Mouse (Mus musculus) small intestine, adult 2 months (tissue): ENCODE results near the gene Tmem219. TPM values are rescaled to one million over a fixed set of nuclear protein-coding genes. Genes with fewer than 3 reads are reported as not detected.

ENCODE experiments used
- H3K27ac ChIP-seq: fragments of 200-500 bp; 2 replicates; pipeline ENCODE4 v1.5.1; 2012; ENCODE audit warnings: low read depth, low read length, control low read depth, inconsistent platforms; ENCODE audit not compliant: insufficient read depth
- H3K27me3 ChIP-seq: fragments of 200-500 bp; 2 replicates; pipeline ENCODE4 v1.6.1; 2012; ENCODE audit warnings: mild to moderate bottlenecking, moderate library complexity, low read length, inconsistent platforms; ENCODE audit not compliant: control insufficient read depth, insufficient read depth
- H3K36me3 ChIP-seq: fragments of 200-500 bp; 2 replicates; pipeline ENCODE4 v1.6.1; 2012; ENCODE audit warnings: mild to moderate bottlenecking, low read length, control low read depth, inconsistent platforms; ENCODE audit not compliant: control insufficient read depth, insufficient read depth
- H3K4me1 ChIP-seq: fragments of 200-500 bp; 2 replicates; pipeline ENCODE4 v1.6.1; 2012; ENCODE audit warnings: low read length, inconsistent platforms, mixed read lengths; ENCODE audit not compliant: control insufficient read depth, insufficient read depth, insufficient read length
- H3K4me3 ChIP-seq: fragments of 200-500 bp; 2 replicates; pipeline ENCODE4 v1.5.1; 2012; ENCODE audit warnings: low read depth, mild to moderate bottlenecking, control low read depth, inconsistent platforms, low read length, moderate library complexity
- CTCF ChIP-seq: fragments of 200-500 bp; IDR thresholded peaks from 2 replicates; pipeline ENCODE4 v1.5.1; 2012; ENCODE audit warnings: low read depth, mild to moderate bottlenecking, control low read depth, inconsistent platforms, low read length, moderate library complexity, mixed read lengths; ENCODE audit not compliant: insufficient replicate concordance, insufficient read length; ENCODE audit errors: extremely low read depth
- POLR2A ChIP-seq: fragments of 200-500 bp; IDR thresholded peaks from 2 replicates; pipeline ENCODE4 v1.6.1; 2012; ENCODE audit warnings: low read depth, mild to moderate bottlenecking, control low read depth, inconsistent platforms, low read length, moderate library complexity
- WGBS: fragments of 180-500 bp; shearing (Covaris S2); methylation state at CpG from one replicate; pipeline ENCODE4 v1.1.7; 2018; 5-methylcytosine and 5-hydroxymethylcytosine counted together
- polyA plus RNA-seq: library from polyadenylated mRNA; depleted of rRNA; stranded (reverse); fragments of >200 nt; gene quantifications from 2 replicates; pipeline ENCODE4 v1.2.3, GENCODE M21; 2012

Gene Tmem219
- polyA plus RNA-seq, 1 experiment: 143 TPM

DNA sequence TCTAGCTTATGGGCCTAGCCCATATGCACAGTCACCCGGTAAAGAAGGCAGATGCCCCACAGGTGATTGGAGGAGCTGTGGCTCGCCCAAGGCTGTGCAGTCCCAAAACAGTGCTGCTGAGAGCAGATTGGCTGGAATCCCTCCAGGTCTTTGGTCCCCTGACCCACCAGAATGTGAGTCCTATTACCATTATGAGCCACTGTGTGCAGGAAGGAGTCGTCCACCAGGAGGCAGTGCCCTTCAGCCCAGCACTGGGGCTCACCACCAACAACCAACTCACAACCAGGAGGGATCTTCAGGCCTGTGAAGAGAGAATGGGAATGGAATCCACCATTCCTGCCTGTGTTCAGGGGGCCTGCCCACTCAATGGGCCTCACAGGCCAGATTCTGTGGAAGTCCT, 23.8 kb upstream of the Tmem219 start:
- peaks cover 14% of the 10 kb centered on the region for H3K27me3 ChIP-seq
- no peak overlapping the region for H3K4me3 ChIP-seq
- TF ChIP-seq CTCF (peak; percentile 61; the same call in 1 of the 2 replicates), POLR2A (no peak)
- no peak overlapping the region for H3K27ac ChIP-seq
- peaks cover 11% of the 10 kb centered on the region; the same call in 1 of the 2 replicates for H3K36me3 ChIP-seq
- WGBS: 67% methylated on average over 3 of the region's 3 CpGs
- peaks cover 9% of the 10 kb centered on the region for H3K4me1 ChIP-seq

DNA sequence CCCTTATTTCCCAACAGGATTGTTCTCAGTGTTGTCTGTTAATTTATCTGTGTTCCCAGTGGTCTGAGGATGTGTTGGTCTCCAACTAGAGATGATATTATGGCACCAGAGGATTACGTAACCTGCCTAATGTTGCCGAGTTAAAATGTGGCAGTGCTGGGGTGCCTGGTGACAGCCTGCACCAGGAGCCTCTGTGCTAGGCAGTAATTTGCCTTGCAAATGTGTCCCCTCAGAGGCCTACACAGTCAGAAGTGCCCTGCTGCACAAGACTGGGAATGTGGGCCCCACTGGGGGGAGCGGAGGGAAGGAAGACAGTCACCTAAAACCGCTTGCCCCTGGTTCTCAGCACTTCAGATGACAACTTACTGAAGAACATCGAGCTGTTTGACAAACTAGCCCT, 19.1 kb upstream of the Tmem219 start:
- 82% methylated on average over 5 of the region's 5 CpGs for WGBS
- TF ChIP-seq CTCF (no peak), POLR2A (no peak)
- H3K4me1 ChIP-seq: peaks cover 8% of the 10 kb centered on the region
- H3K27me3 ChIP-seq: no peaks in the 10 kb centered on the region
- no peak overlapping the region for H3K4me3 ChIP-seq
- no peak overlapping the region for H3K27ac ChIP-seq
- H3K36me3 ChIP-seq: peaks cover 11% of the 10 kb centered on the region; the same call in 1 of the 2 replicates

DNA sequence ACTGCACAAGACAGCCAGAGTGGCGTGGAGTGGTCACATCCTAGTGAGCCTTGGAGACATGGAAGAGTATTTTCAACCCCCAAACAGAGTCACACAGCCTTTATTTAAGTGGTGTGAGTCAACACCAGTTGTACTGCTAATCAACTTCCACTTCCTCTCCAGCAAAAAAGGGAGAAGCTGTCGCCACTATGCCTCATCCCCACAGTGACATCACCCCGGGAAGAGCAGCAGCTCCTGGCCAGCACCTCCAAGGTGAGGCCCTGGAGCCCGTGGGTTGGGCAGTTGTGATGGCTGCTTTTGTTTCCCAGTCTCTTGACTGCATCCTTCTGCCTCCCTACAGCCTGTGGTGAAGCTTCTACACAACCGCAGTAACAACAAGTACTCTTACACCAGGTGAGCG, 18.5 kb upstream of the Tmem219 start:
- TF ChIP-seq POLR2A (no peak), CTCF (no peak)
- peaks cover 8% of the 10 kb centered on the region for H3K4me1 ChIP-seq
- no peaks in the 10 kb centered on the region for H3K27me3 ChIP-seq
- peaks cover 13% of the 10 kb centered on the region for H3K36me3 ChIP-seq
- H3K4me3 ChIP-seq: no peak overlapping the region
- no peak overlapping the region for H3K27ac ChIP-seq
- 44% methylated on average over 6 of the region's 6 CpGs for WGBS

DNA sequence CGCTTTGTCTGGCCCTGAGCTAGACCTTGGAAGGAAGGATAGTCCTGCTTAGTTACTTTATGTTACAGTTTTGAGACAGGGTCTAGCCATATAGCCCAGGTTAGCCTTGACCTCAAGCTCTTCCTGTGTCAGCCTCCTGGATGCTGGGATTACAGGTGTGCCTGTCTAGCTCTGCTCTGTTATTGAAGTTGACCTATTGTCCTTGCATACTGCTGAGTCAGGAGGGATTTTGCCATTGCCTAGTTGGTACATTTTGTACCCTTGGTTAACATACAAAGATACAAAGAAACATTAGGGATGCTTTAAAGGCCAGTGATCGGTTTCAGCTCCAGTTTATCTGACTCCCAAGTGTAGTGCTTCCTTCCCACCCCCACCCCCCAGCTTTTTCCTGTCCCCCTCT, 9.9 kb upstream of the Tmem219 start:
- TF ChIP-seq CTCF: no peak
- TF ChIP-seq POLR2A: no peak
- Histone ChIP-seq H3K36me3 (peaks cover 18% of the 10 kb centered on the region), H3K27ac (no peak overlapping the region), H3K4me1 (peaks cover 3% of the 10 kb centered on the region; the same call in 1 of the 2 replicates), H3K27me3 (no peaks in the 10 kb centered on the region), H3K4me3 (no peak overlapping the region)
- WGBS: 87% methylated on average over 2 of the region's 2 CpGs

DNA sequence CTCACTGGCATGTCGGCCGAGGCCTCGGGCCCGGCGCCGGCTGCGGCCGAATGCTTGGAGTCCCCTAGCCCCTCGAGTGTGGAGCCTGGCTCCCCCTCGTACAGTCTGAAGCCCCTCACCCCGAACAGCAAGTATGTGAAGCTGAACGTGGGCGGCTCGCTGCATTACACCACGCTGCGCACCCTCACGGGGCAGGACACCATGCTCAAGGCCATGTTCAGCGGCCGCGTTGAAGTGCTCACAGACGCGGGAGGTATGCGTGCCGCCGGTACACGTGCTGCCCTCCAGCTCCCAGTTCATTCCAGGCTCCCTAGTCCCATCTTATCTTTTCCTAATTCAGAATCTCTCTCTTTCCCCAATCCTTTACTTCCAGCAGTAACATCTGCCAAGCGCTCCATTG, 6.3 kb upstream of the Tmem219 start:
- H3K4me3 ChIP-seq: peak overlapping the region; percentile 83
- H3K27ac ChIP-seq: no peak overlapping the region
- peaks cover 3% of the 10 kb centered on the region; the same call in 1 of the 2 replicates for H3K4me1 ChIP-seq
- H3K36me3 ChIP-seq: peaks cover 12% of the 10 kb centered on the region
- TF ChIP-seq CTCF: no peak
- TF ChIP-seq POLR2A: no peak
- under 1% methylated on average over 27 of the region's 27 CpGs for WGBS
- H3K27me3 ChIP-seq: no peaks in the 10 kb centered on the region

DNA sequence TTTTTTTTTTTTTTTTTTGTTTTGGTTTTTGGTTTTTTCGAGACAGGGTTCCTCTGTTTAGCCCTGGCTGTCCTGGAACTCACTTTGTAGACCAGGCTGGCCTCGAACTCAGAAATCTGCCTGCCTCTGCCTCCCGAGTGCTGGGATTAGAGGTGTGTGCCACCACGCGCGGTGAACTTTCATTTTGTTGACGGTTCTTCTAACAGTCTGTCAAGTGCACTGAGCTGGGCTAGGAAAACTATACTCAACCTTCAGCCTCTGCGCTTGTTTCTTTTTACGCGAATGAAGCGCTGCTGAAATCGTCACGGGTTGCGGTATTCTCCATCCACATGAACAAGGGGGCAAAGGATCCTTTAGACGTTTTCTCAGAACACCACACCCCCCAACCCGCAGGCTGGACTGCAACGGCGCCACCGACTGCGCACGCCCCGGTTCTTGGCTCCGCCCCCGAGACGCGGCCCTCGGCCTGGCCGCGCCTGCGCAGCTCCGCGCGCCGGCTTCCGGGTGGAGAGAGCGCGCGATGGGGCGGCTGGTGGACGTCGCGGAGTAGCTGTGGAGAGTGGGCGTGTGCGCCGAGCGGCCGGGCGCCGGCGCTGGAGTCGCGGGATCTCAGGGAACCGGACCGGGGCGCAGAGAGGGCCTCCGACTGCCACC, 5.8 kb upstream of the Tmem219 start, which contains the start of gene Kctd13:
Gene Kctd13 (plus strand): TSS at position 496 of the 654 bp plus-strand sequence.
- peak within 1 kb of the TSS; percentile 48 for H3K27ac ChIP-seq
- 2% methylated on average over 56 of the region's 56 CpGs for WGBS

DNA sequence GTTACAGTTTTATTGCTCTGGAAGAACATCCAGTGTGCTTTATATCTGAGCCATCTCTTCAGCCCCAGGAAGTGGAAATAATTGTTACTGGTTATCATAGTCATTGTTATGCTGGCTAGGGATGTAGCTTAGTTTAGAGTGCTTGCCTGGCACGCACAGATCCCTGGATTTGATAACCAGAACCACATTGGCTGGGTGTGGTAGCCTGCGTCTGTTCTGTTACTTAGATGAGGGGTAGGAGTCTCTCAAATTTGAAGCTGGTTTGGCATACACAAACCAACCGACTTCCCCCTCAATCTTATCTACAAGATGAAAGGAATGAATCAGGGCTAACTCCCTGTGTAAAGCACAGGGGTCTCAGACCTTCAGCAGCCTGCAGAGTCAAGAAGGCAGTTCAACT, 3.6 kb upstream of the Tmem219 start:
- Histone ChIP-seq H3K36me3 (peaks cover 7% of the 10 kb centered on the region), H3K27ac (no peak overlapping the region), H3K4me1 (peaks cover 13% of the 10 kb centered on the region; the same call in 1 of the 2 replicates), H3K27me3 (no peaks in the 10 kb centered on the region), H3K4me3 (no peak overlapping the region)
- WGBS: 41% methylated on average over 3 of the region's 3 CpGs
- TF ChIP-seq CTCF (no peak), POLR2A (no peak)

More for the DNA sequence above, 5.8 kb upstream of the Tmem219 start, which contains the start of gene Kctd13:
- peaks cover 3% of the 10 kb centered on the region; the same call in 1 of the 2 replicates for H3K4me1 ChIP-seq
- TF ChIP-seq CTCF (no peak), POLR2A (peak; percentile 42)
- no peaks in the 10 kb centered on the region for H3K27me3 ChIP-seq
- H3K4me3 ChIP-seq: peak within 1 kb of the TSS; percentile 83
- H3K36me3 ChIP-seq: peaks cover 12% of the 10 kb centered on the region
